Mouse (Mus musculus): ENCODE measurements around the gene Zcwpw1. TPM values are rescaled to one million over a fixed set of nuclear protein-coding genes. Genes with fewer than 3 reads are reported as not detected.
A peak's percentile ranks its signal among the peaks of the same experiment; 100 is the strongest.

Zcwpw1 gene
- polyA plus RNA-seq, 1 experiment from 2014 or later: 13.9 TPM

DNA sequence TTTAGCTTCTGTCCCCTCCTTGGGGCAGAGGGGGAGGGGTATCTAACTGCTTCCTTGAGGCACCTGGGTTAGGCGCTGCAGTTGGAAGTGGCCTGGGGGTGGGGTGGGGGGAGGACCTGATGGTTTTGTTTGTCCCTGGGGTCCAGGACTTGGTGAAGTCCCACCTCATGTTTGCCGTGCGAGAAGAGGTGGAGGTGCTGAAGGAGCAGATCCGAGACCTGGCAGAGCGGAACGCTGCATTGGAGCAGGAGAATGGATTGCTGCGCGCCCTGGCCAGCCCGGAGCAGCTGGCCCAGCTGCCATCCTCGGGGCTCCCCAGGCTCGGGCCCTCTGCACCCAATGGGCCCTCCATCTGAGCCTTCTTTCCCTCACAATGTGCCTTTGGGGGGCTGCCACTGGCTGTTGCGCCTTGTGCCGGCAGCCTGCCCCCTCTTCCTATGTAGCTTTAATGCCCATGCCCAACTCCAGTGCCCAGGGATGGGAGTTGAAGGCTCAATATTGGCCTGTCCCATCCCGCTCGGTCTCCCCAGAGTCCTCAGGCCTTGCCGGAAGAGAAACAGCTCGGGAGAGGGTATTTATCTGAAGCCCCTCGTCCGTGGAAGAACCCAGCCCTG lies 28.6 kb upstream of the Zcwpw1 start:
- no peaks in the 10 kb centered on the region for H3K27me3 ChIP-seq (ENCODE audit: insufficient read depth, poor library complexity, severe bottlenecking)
- 91% methylated on average over 19 of the region's 19 CpGs for WGBS
- DNase-seq (ENCODE audit: low spot score): no peak
- H3K4me3 ChIP-seq: no peak overlapping the region
- H3K27ac ChIP-seq: no peak overlapping the region
- H3K4me1 ChIP-seq (replicated peaks): peaks cover 16% of the 10 kb centered on the region; the same call in 1 of the 2 replicates
- peaks cover 51% of the 10 kb centered on the region for H3K36me3 ChIP-seq
- H3K9me3 ChIP-seq: no peaks in the 10 kb centered on the region

- no peaks in the 10 kb centered on the region for H3K27me3 ChIP-seq (ENCODE audit: insufficient read depth, poor library complexity, severe bottlenecking)
- 24% methylated on average over 4 of the region's 4 CpGs for WGBS
- peaks cover 24% of the 10 kb centered on the region; the same call in 1 of the 2 replicates for H3K4me1 ChIP-seq (replicated peaks)
- peaks cover 44% of the 10 kb centered on the region for H3K36me3 ChIP-seq
- peak; percentile 78 for DNase-seq (ENCODE audit: low spot score)
- H3K4me3 ChIP-seq: peak overlapping the region; percentile 9; the same call in 1 of the 2 replicates
- peak overlapping the region; percentile 29; the same call in 1 of the 2 replicates for H3K27ac ChIP-seq
- no peaks in the 10 kb centered on the region for H3K9me3 ChIP-seq
Measured at GRCm38 (mm10) chr5:137759971-137760412, 27.6 kb upstream of the Zcwpw1 start.

- no peak overlapping the region for H3K27ac ChIP-seq
- WGBS: 57% methylated on average over 9 of the region's 9 CpGs
- H3K9me3 ChIP-seq: 0 out of 2 replicates have a peak, but pooled peaks cover 2% of the 10 kb centered on the region
- peaks cover 26% of the 10 kb centered on the region; the same call in 1 of the 2 replicates for H3K4me1 ChIP-seq (replicated peaks)
- H3K4me3 ChIP-seq: no peak overlapping the region
- H3K36me3 ChIP-seq: peaks cover 4% of the 10 kb centered on the region; the same call in 1 of the 2 replicates
- H3K27me3 ChIP-seq (ENCODE audit: insufficient read depth, poor library complexity, severe bottlenecking): no peaks in the 10 kb centered on the region
- no peak for DNase-seq (ENCODE audit: low spot score)
Measured at GRCm38 (mm10) chr5:137764609-137765340, 22.8 kb upstream of the Zcwpw1 start.

DNA sequence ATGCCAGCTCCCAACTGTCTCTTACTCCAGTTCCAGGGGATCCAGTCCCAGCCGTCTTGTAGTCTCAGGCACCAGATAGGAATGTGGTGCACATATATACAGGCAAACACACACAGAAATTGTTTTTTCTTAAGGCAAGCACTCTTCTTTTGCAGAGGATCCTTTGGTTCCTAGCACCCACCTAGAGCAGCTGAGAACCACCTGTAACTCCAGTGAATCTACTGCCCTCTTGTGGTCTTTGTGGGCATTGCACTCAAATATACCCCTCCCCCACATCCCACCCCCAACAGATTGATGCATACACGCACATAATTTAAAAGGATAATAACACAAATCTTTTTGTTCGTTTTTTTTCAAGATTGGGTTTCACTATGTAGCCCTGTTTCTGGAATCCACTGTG lies 21.3 kb upstream of the Zcwpw1 start:
- Histone ChIP-seq H3K36me3 (no peaks in the 10 kb centered on the region), H3K9me3 (0 out of 2 replicates have a peak, but pooled peaks cover 2% of the 10 kb centered on the region), H3K4me3 (no peak overlapping the region), H3K27ac (no peak overlapping the region), H3K27me3 (ENCODE audit: insufficient read depth, poor library complexity, severe bottlenecking) (no peaks in the 10 kb centered on the region), H3K4me1 (replicated peaks) (peaks cover 24% of the 10 kb centered on the region; the same call in 1 of the 2 replicates)
- WGBS: 61% methylated on average over 3 of the region's 3 CpGs
- no peak for DNase-seq (ENCODE audit: low spot score)

GRCm38 (mm10) chr5:137768475-137768874 lies 19.1 kb upstream of the Zcwpw1 start:
- whole genome bisulfite sequencing: 43% methylated on average over 1 of the region's 1 CpGs
- H3K4me3 ChIP-seq: no peak overlapping the region
- no peaks in the 10 kb centered on the region for H3K36me3 ChIP-seq
- no peak for DNase-seq (ENCODE audit: low spot score)
- H3K27me3 ChIP-seq (ENCODE audit: insufficient read depth, poor library complexity, severe bottlenecking): no peaks in the 10 kb centered on the region
- H3K9me3 ChIP-seq: 0 out of 2 replicates have a peak, but pooled peaks cover 2% of the 10 kb centered on the region
- H3K27ac ChIP-seq: no peak overlapping the region
- peaks cover 24% of the 10 kb centered on the region; the same call in 1 of the 2 replicates for H3K4me1 ChIP-seq (replicated peaks)

DNA sequence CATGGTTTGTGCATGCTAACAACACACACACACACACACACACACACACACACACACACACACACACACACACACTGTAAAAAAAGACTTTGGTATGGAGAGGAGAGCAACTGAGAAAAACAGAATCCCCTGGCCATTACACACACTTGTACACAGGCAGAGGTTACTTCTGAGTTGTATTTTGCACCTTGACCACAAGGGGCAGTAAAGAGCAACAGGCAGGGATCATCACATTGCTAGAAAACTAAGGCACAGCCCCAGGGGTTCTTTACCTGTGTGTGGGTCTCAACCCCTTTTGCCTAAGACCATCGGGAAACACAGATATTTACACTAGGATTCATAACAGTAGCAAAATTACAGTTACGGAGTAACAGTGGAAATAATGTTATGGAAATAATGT lies 16.9 kb upstream of the Zcwpw1 start:
- WGBS: 34% methylated on average over 2 of the region's 2 CpGs
- 0 out of 2 replicates have a peak, but pooled peaks cover 2% of the 10 kb centered on the region for H3K9me3 ChIP-seq
- no peaks in the 10 kb centered on the region for H3K27me3 ChIP-seq (ENCODE audit: insufficient read depth, poor library complexity, severe bottlenecking)
- H3K36me3 ChIP-seq: no peaks in the 10 kb centered on the region
- peak; percentile 47 for DNase-seq (ENCODE audit: low spot score)
- no peak overlapping the region for H3K27ac ChIP-seq
- H3K4me3 ChIP-seq: no peak overlapping the region
- H3K4me1 ChIP-seq (replicated peaks): peaks cover 17% of the 10 kb centered on the region; the same call in 1 of the 2 replicates

GRCm38 (mm10) chr5:137772755-137773154 lies 14.8 kb upstream of the Zcwpw1 start:
- no peak for DNase-seq (ENCODE audit: low spot score)
- no peaks in the 10 kb centered on the region for H3K27me3 ChIP-seq (ENCODE audit: insufficient read depth, poor library complexity, severe bottlenecking)
- no peaks in the 10 kb centered on the region for H3K36me3 ChIP-seq
- H3K4me3 ChIP-seq: no peak overlapping the region
- H3K9me3 ChIP-seq: no peaks in the 10 kb centered on the region
- no peak overlapping the region for H3K27ac ChIP-seq
- H3K4me1 ChIP-seq (replicated peaks): peaks cover 15% of the 10 kb centered on the region; the same call in 1 of the 2 replicates

DNA sequence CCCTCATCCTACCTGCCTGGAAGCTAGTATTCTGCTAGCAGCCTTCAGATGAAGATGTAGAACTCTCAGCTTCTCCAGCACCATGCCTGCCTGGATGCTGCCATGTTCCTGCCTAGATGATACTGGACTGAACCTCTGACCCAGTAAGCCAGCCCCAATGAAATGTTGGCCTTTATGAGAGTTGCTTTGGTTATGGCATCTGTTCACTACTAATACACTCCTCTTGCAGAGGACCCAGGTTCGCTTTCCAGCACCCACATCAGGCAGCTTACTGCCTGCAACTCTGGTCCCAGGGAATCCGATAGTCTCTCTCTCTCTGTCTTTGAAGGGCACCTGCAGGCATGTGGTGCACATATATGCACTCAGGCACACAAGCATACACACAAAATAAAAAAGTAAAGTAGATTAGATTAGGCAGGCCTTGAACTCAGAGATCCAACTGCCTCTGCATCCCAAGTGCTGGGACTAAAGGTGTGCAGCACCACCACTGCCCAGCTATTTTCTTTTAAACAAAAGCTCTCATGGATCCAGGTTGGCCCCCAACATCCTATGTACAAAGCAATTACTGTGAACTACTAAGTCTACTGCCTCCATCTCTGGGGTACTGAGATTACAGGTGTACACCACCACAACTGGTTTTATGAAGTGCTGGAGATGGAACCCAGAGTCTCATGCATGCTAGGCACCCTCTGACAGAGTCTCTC lies 11.9 kb upstream of the Zcwpw1 start:
- WGBS: 91% methylated on average over 2 of the region's 2 CpGs
- no peak overlapping the region for H3K27ac ChIP-seq

DNA sequence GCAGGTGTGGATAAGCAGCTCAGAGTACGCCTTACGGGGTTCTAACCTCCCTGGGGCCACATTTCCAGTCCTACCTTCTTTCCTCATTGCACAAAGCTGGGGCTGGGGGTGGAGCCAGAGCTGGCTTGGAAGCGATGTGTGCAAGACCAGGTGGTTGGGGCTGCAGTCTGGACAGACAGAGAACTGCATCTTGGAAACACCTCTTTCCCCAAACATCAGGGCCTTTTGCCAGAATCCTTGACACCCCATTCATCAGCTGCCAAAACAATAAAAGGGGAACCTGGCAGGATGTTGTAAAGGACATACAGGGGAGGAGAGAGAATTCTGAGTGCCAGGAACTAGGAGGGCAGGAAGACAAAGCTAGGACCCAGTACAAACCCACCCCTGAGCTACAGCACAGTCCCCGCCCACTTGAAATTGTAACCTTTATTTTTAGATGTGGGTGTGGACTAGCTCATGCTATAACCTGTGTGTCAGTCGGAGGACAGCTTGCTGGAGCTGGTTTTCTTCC lies 11.1 kb upstream of the Zcwpw1 start:
- H3K4me3 ChIP-seq: no peak overlapping the region
- DNase-seq (ENCODE audit: low spot score): no peak
- H3K27me3 ChIP-seq (ENCODE audit: insufficient read depth, poor library complexity, severe bottlenecking): no peaks in the 10 kb centered on the region
- WGBS: 60% methylated on average over 5 of the region's 5 CpGs
- no peaks in the 10 kb centered on the region for H3K9me3 ChIP-seq
- peaks cover 19% of the 10 kb centered on the region for H3K36me3 ChIP-seq
- no peak overlapping the region for H3K27ac ChIP-seq
- H3K4me1 ChIP-seq (replicated peaks): peaks cover 22% of the 10 kb centered on the region

More for the DNA sequence above, 11.9 kb upstream of the Zcwpw1 start:
- H3K27me3 ChIP-seq (ENCODE audit: insufficient read depth, poor library complexity, severe bottlenecking): no peaks in the 10 kb centered on the region
- no peak overlapping the region for H3K4me3 ChIP-seq
- H3K9me3 ChIP-seq: no peaks in the 10 kb centered on the region
- DNase-seq (ENCODE audit: low spot score): no peak
- peaks cover 12% of the 10 kb centered on the region for H3K36me3 ChIP-seq
- peaks cover 19% of the 10 kb centered on the region for H3K4me1 ChIP-seq (replicated peaks)

- no peak for DNase-seq (ENCODE audit: low spot score)
- H3K4me3 ChIP-seq: no peak overlapping the region
- 90% methylated on average over 7 of the region's 7 CpGs for WGBS
- peaks cover 28% of the 10 kb centered on the region for H3K36me3 ChIP-seq
- no peaks in the 10 kb centered on the region for H3K27me3 ChIP-seq (ENCODE audit: insufficient read depth, poor library complexity, severe bottlenecking)
- H3K4me1 ChIP-seq (replicated peaks): peaks cover 30% of the 10 kb centered on the region
- H3K27ac ChIP-seq: no peak overlapping the region
- H3K9me3 ChIP-seq: no peaks in the 10 kb centered on the region
Measured at GRCm38 (mm10) chr5:137777267-137777845, 10.2 kb upstream of the Zcwpw1 start.

DNA sequence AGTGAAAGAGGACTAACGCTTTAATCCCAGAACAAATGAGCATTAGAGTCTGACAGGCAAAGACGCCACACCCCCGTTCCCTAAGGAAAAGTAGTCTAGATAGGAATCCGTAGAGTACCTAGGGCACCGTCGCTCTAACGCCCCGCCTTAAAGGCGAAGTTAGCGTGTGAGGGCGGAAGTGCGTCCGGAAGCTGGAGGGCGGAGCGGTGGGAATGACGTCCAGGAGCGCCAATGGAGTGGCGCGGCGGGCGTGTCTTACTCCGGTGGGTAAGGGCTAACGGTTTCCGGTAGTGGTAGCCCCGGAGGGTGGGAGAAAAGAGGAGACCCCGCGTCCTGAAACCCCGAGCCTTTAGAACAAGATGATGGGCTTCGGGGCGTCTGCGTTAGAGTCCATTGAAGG lies 9.0 kb upstream of the Zcwpw1 start, which contains the start of gene Ppp1r35:
TSS of gene Ppp1r35 (plus strand) at position 215 of the 400 bp plus-strand sequence.
- no peaks in the 10 kb centered on the region for H3K9me3 ChIP-seq
- under 1% methylated on average over 31 of the region's 31 CpGs for WGBS

More for the DNA sequence above, 9.0 kb upstream of the Zcwpw1 start, which contains the start of gene Ppp1r35:
- Histone ChIP-seq H3K27ac (peak within 1 kb of the TSS; percentile 95), H3K27me3 (ENCODE audit: insufficient read depth, poor library complexity, severe bottlenecking) (no peaks in the 10 kb centered on the region), H3K4me1 (replicated peaks) (peaks cover 43% of the 10 kb centered on the region), H3K4me3 (peak within 1 kb of the TSS; percentile 78), H3K36me3 (peaks cover 41% of the 10 kb centered on the region)
- peak; percentile 97 for DNase-seq (ENCODE audit: low spot score)
